Mouse (Mus musculus) adrenal gland, postnatal 10 days (tissue): ENCODE results near the gene Hsd17b1. TPM values are rescaled to one million over a fixed set of nuclear protein-coding genes. Genes with fewer than 3 reads are reported as not detected.
A peak's percentile ranks its signal among the peaks of the same experiment; 100 is the strongest.
"Not testable (repeated sequence)": the region's sequence is repeated elsewhere in the genome, so short reads cannot be mapped to it uniquely, and the experiment has no call there.

ENCODE experiments used
- DNase-seq: peaks from one replicate; pipeline ENCODE4 v3.0.0; 2021; ENCODE audit warnings: mixed read lengths
- total RNA-seq, 2 experiments: library from RNA; stranded (reverse); gene quantifications; 2 replicates each; pipeline ENCODE4 v1.2.3; 2021

The Hsd17b1 gene
- total RNA-seq, 2 experiments from 2014 or later = 0.45 to 0.67 TPM

- DNase-seq = no peak
These were observed 7.6 kb downstream of the Hsd17b1 start for GRCm38 (mm10) chr11:101085617-101086322.

- DNase-seq = peak; percentile 50
These were observed 8.1 kb downstream of the Hsd17b1 start for GRCm38 (mm10) chr11:101086323-101086674.

GRCm38 (mm10) chr11:101086756-101087681 is 8.8 kb downstream of the Hsd17b1 start, which contains the start of gene Mlx:
TSS of gene Mlx (plus strand) at chr11:101087277.
- DNase-seq = peak; percentile 93

- no peak for DNase-seq
These were observed 9.5 kb downstream of the Hsd17b1 start for GRCm38 (mm10) chr11:101087682-101088055.

- DNase-seq = no peak
These were observed 11.7 kb downstream of the Hsd17b1 start for GRCm38 (mm10) chr11:101089931-101090330.

- DNase-seq = no peak
These were observed 16.7 kb downstream of the Hsd17b1 start for GRCm38 (mm10) chr11:101094930-101095313.

GRCm38 (mm10) chr11:101095314-101096024 is 17.3 kb downstream of the Hsd17b1 start, which contains the start of gene Psmc3ip:
TSS of gene Psmc3ip (minus strand) at chr11:101095436.
- peak; percentile 96 for DNase-seq

DNA sequence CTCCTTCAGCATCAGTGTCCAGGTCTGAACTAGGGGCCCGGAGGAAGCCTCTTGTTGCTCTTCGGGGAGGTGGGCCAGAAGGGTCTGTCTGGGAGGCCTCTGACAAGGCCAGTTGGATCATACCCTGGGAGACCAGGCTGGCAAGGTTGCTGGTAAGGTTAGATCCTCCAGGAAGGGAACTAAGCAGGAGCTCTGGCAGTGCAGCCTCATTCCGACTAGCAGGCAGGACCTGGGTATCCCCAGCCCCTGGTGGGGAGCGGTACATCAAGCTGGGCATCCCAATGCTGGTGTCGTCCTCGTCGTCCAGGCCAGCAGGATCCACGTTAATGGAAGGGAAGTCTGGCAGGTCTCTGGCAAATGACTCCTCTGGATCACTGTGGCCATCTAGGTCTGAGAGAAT is 20.0 kb downstream of the Hsd17b1 start:
- no peak for DNase-seq

- no peak for DNase-seq
These were observed 24.8 kb downstream of the Hsd17b1 start for GRCm38 (mm10) chr11:101103011-101103410.

DNA sequence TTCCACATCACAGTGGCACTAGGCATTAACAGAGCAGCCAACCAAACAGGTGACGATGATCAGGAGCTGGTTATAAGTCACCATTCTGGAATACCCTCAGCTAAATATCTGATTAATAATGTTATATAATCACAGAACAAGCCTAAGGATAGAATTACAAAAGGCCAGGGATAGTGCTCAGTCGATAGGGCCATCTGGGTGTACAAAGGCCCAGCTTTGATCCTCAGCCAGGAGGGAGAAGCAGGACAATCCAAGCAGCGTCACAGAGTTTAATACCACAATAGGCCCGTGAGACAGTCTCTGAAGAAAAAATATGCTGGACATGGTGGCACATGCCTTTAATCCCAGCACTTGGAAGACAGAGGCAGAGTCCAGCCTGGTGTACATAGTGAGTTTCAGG is 31.1 kb downstream of the Hsd17b1 start:
- DNase-seq = no peak

GRCm38 (mm10) chr11:101110708-101111107 is 32.5 kb downstream of the Hsd17b1 start:
- no peak for DNase-seq

GRCm38 (mm10) chr11:101111178-101111577 is 33.0 kb downstream of the Hsd17b1 start:
- no peak for DNase-seq

GRCm38 (mm10) chr11:101112186-101112585 is 34.0 kb downstream of the Hsd17b1 start:
- no peak for DNase-seq

- no peak for DNase-seq
These were observed 37.4 kb downstream of the Hsd17b1 start for GRCm38 (mm10) chr11:101115564-101115963.

DNA sequence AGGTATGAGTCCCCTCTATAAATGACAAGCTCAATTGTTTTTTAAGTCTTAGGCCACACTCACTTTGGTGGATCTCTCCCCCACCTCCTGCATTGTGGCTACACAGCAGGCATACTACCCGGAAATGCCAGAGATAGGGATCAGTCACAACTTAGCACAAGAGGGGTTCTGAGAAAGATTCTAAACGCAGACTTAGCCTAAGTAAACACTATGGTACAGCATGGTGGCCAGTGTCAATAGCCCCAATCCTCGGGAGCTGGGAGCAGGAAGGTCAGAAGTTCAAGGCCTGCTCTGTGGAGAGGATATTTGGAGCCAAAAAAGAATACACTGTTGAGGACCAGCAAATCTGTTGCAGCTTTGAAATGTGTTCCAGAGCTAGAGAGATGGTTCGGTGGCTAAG is 39.9 kb downstream of the Hsd17b1 start:
- no peak for DNase-seq

DNA sequence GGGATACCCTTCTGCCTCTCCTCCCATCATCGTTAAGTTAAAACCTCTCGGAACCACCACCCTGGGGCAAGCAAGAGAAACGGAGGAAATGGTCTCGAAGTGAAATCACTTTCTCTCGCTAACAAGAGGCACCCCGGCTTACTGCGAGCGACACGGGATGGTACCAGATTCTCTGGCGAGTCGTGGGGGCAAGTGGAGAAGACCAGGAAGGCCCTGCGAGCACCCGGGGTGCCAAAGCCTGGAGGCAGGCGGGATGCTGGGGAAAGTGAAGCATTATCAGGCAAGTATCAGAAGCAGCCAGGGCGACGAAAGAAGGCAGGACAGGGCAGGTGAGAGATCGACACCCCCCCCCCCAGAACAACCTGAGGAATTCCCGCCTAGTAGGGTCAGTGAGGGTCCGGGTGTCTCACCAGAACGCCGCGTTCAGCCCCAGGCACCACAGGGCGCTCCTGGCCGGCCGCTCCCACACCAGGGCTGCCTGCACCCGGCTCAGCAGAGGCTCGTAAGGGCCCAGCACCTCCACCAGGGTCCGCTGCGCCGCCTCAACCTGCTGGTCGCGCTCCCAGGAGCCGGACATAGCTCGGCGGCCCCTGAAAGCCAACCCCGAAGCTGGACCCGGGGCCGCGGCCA is 41.0 kb downstream of the Hsd17b1 start:
- no peak for DNase-seq

DNA sequence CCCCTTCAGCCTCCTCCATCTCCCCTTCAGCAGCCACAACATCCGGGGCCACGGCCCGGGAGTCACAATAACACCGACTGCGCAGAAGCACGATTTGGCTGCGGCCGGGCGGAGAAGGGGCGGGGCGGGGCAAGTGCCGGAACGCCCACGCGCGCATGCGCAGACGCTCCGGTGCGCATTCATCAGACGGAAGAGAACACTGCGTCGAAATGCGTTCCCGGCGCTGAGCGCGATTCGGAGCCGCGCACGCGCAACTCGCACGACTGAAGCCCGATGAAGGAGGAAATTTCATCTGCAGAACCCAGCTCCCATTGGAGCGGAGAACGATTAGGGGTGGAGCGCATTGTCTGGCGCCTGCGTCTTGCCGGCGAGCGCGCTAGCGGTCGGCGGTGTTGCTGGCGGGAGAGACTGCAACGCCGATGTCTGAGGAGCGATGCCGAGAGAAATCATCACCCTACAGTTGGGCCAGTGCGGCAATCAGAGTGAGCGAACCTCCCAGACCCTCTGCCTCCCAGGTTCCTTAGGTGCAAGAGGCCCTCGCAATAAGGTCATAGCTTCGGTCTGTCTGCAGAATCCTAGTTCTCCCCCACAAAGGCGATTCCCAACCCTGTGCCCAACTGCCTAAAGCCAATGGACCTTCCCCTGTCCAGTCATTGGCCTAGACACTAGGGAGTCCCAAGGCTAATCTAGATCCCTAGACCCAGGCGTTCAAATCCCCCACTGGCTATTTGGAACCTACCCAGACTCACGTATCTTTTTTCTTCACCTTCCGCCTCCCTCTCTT is 41.7 kb downstream of the Hsd17b1 start, which contains the start of the genes Retreg3 and Tubg1:
TSS of gene Retreg3 (minus strand) at position 133 of the 784 bp plus-strand sequence.
TSS of gene Tubg1 (plus strand) at position 178 of the 784 bp plus-strand sequence.
- peak; percentile 99 for DNase-seq

DNA sequence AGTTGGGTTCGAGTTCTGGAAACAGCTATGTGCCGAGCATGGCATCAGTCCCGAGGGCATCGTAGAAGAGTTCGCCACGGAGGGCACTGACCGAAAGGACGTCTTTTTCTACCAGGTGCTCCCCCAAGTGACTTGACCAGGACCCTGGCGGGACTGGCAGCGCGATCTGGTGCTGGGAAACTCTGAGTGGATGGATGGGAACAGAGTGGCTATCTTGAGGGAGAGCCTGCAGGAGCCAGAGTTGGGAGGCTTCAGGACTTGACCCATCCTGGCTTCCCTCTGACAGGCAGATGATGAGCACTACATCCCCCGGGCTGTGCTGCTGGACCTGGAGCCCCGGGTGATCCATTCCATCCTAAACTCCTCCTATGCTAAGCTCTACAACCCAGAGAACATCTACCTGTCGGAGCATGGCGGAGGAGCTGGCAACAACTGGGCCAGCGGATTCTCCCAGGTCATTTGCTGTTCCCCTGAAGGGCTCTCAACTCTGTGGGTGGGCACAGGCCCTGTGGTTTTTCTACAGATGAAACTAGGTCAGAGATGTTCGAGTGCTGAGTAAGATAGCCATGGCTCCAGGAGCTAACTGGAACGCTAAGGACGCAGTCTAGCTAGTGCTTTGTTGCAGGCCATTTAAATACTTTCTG is 42.5 kb downstream of the Hsd17b1 start:
- DNase-seq = no peak

- DNase-seq = not testable (repeated sequence)
These were observed 46.3 kb downstream of the Hsd17b1 start for GRCm38 (mm10) chr11:101124494-101124893.

- not testable (repeated sequence) for DNase-seq
These were observed 46.8 kb downstream of the Hsd17b1 start for GRCm38 (mm10) chr11:101125008-101125407.

DNA sequence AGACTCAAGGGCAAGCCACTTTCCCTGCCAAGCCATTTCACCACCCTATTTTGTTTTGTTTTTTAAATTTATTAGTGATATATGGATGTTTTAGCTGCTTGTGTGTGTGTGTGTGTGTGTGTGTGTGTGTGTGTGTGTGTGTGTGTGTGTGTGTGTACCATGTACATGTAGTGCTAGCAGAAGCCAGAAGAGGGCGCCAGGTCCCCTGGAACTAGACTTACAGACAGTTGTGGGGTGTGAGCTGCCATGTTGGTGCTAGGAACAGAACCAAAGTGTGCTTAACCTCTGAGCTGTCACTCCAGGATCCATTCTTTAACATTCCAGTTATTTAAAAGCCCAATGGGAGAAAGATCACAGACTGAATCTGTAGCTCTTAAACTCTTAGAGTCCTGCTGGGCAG is 48.9 kb downstream of the Hsd17b1 start:
- no peak for DNase-seq
